Mouse (Mus musculus) C2C12 (cell line): ENCODE data around the gene S100a16.

Experiments
- CEBPB ChIP-seq: IDR thresholded peaks from one replicate; pipeline ENCODE4 v1.6.1; 2011; ENCODE audit warnings: low read depth, mild to moderate bottlenecking, control low read depth, moderate library complexity
- CTCF ChIP-seq: IDR thresholded peaks from one replicate; pipeline ENCODE4 v1.5.1; 2011; ENCODE audit not compliant: control insufficient read depth, insufficient read depth, insufficient read length
- MAX ChIP-seq: IDR thresholded peaks from one replicate; pipeline ENCODE4 v1.6.1; 2011; ENCODE audit warnings: mild to moderate bottlenecking, control low read depth
- MYOG ChIP-seq: IDR thresholded peaks from one replicate; pipeline ENCODE4 v1.6.1; 2011; ENCODE audit not compliant: control insufficient read depth, insufficient read length; ENCODE audit errors: extremely low read depth
- USF1 ChIP-seq: IDR thresholded peaks from one replicate; pipeline ENCODE4 v1.6.1; 2011; ENCODE audit warnings: low read depth, mild to moderate bottlenecking, control low read depth, moderate library complexity

DNA sequence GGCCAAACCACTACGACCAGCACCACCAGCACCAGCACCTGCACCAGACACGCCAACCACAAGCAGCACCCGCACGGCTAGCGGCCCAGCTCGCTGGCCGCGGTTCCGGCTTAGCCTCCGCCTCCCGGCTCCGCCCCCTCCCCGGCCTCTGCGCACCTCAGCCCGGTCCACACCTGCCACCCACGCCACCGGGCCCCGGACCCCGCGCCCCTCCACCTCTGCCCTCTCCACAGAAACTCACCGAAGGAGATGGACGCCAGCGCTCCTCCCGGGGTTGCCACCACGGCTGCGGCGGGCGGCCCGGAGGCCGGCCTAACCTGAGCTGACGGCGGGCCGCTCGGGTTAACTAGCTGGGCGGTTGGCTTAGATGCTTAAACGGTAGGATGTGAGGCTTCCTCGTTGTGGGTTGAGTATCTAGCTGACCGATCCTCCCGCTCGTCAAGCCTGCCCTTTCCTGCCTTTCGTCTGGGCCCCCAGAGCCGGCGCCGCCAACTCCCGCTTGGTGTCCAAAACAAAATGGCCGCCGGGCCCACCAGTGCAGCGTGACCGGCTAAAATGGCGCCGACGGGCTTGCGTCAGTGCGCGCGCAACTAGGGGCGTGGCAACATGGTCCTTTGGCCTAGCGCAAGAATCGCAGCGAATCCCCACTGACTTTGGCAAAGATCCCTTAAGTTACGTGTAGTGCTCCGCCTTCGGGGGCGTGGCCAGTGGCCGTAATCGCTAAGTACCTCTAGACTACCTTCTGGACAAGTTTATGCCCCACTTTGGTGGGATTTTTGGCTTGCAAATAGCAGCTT, 27.9 kb upstream of the S100a16 start, which contains the start of gene Chtop:
- TF ChIP-seq CTCF: no peak
- no peak for TF ChIP-seq MYOG
- no peak for TF ChIP-seq USF1
- peak; percentile 26 for TF ChIP-seq MAX
- no peak for TF ChIP-seq CEBPB
